Mouse (Mus musculus): ENCODE results near the gene Hdac11. TPM values are rescaled to one million over a fixed set of nuclear protein-coding genes. Genes with fewer than 3 reads are reported as not detected.
"Not testable (repeated sequence)": the region's sequence is repeated elsewhere in the genome, so short reads cannot be mapped to it uniquely, and the experiment has no call there.

Hdac11 gene
- polyA plus RNA-seq, 1 experiment: 179 TPM

- TF ChIP-seq CTCF (IDR thresholded peaks at IDR 0.05; ENCODE audit: extremely low read depth, insufficient read depth, low read length) (no peak), POLR2A (IDR thresholded peaks at IDR 0.05; ENCODE audit: extremely low read depth, insufficient read depth, low read length) (no peak)
- Histone ChIP-seq H3K4me3 (ENCODE audit: insufficient read depth, low read length) (peak overlapping the region; percentile 69), H3K27ac (ENCODE audit: insufficient read depth, low read length) (peak overlapping the region; percentile 22; the same call in 1 of the 2 replicates), H3K4me1 (ENCODE audit: control insufficient read depth, insufficient read depth, low read length) (peaks cover 5% of the 10 kb centered on the region)
Measured at GRCm38 (mm10) chr6:91115863-91116243, 40.6 kb upstream of the Hdac11 start.

GRCm38 (mm10) chr6:91116244-91117145, 40.0 kb upstream of the Hdac11 start, which contains the start of gene Nup210:
Nup210 (minus strand) TSS chr6:91116829.
- Histone ChIP-seq H3K4me1 (ENCODE audit: control insufficient read depth, insufficient read depth, low read length) (peaks cover 5% of the 10 kb centered on the region), H3K4me3 (ENCODE audit: insufficient read depth, low read length) (peak within 1 kb of the TSS; percentile 69), H3K27ac (ENCODE audit: insufficient read depth, low read length) (peak within 1 kb of the TSS; percentile 93)
- TF ChIP-seq CTCF (IDR thresholded peaks at IDR 0.05; ENCODE audit: extremely low read depth, insufficient read depth, low read length) (peak; percentile 60), POLR2A (IDR thresholded peaks at IDR 0.05; ENCODE audit: extremely low read depth, insufficient read depth, low read length) (0 out of 2 replicates have a peak, but pooled peaks have one; percentile 31)

- TF ChIP-seq POLR2A (IDR thresholded peaks at IDR 0.05; ENCODE audit: extremely low read depth, insufficient read depth, low read length) (no peak), CTCF (IDR thresholded peaks at IDR 0.05; ENCODE audit: extremely low read depth, insufficient read depth, low read length) (no peak)
- Histone ChIP-seq H3K27ac (ENCODE audit: insufficient read depth, low read length) (no peak overlapping the region), H3K4me1 (ENCODE audit: control insufficient read depth, insufficient read depth, low read length) (peaks cover 5% of the 10 kb centered on the region), H3K4me3 (ENCODE audit: insufficient read depth, low read length) (peak overlapping the region; percentile 69)
Measured at GRCm38 (mm10) chr6:91117149-91117548, 39.3 kb upstream of the Hdac11 start.

- TF ChIP-seq CTCF (IDR thresholded peaks at IDR 0.05; ENCODE audit: extremely low read depth, insufficient read depth, low read length): no peak
- no peak for TF ChIP-seq POLR2A (IDR thresholded peaks at IDR 0.05; ENCODE audit: extremely low read depth, insufficient read depth, low read length)
- Histone ChIP-seq H3K27ac (ENCODE audit: insufficient read depth, low read length) (no peak overlapping the region), H3K4me3 (ENCODE audit: insufficient read depth, low read length) (no peak overlapping the region), H3K4me1 (ENCODE audit: control insufficient read depth, insufficient read depth, low read length) (peaks cover 5% of the 10 kb centered on the region)
Measured at GRCm38 (mm10) chr6:91118526-91118925, 37.9 kb upstream of the Hdac11 start.

- Histone ChIP-seq H3K4me3 (ENCODE audit: insufficient read depth, low read length) (no peak overlapping the region), H3K4me1 (ENCODE audit: control insufficient read depth, insufficient read depth, low read length) (peaks cover 5% of the 10 kb centered on the region), H3K27ac (ENCODE audit: insufficient read depth, low read length) (no peak overlapping the region)
- TF ChIP-seq POLR2A (IDR thresholded peaks at IDR 0.05; ENCODE audit: extremely low read depth, insufficient read depth, low read length) (no peak), CTCF (IDR thresholded peaks at IDR 0.05; ENCODE audit: extremely low read depth, insufficient read depth, low read length) (no peak)
Measured at GRCm38 (mm10) chr6:91120206-91120605, 36.3 kb upstream of the Hdac11 start.

GRCm38 (mm10) chr6:91121089-91121488, 35.4 kb upstream of the Hdac11 start:
- not testable (repeated sequence) for H3K4me3 ChIP-seq (ENCODE audit: insufficient read depth, low read length); H3K27ac ChIP-seq (ENCODE audit: insufficient read depth, low read length); H3K4me1 ChIP-seq (ENCODE audit: control insufficient read depth, insufficient read depth, low read length)

GRCm38 (mm10) chr6:91123453-91123852, 33.0 kb upstream of the Hdac11 start:
- H3K4me1 ChIP-seq (ENCODE audit: control insufficient read depth, insufficient read depth, low read length): no peaks in the 10 kb centered on the region
- TF ChIP-seq CTCF (IDR thresholded peaks at IDR 0.05; ENCODE audit: extremely low read depth, insufficient read depth, low read length) (no peak), POLR2A (IDR thresholded peaks at IDR 0.05; ENCODE audit: extremely low read depth, insufficient read depth, low read length) (no peak)
- H3K4me3 ChIP-seq (ENCODE audit: insufficient read depth, low read length): no peak overlapping the region
- no peak overlapping the region for H3K27ac ChIP-seq (ENCODE audit: insufficient read depth, low read length)

GRCm38 (mm10) chr6:91124286-91125227, 31.9 kb upstream of the Hdac11 start:
- TF ChIP-seq CTCF (IDR thresholded peaks at IDR 0.05; ENCODE audit: extremely low read depth, insufficient read depth, low read length) (no peak), POLR2A (IDR thresholded peaks at IDR 0.05; ENCODE audit: extremely low read depth, insufficient read depth, low read length) (no peak)
- Histone ChIP-seq H3K27ac (ENCODE audit: insufficient read depth, low read length) (no peak overlapping the region), H3K4me3 (ENCODE audit: insufficient read depth, low read length) (no peak overlapping the region), H3K4me1 (ENCODE audit: control insufficient read depth, insufficient read depth, low read length) (no peaks in the 10 kb centered on the region)

- no peak overlapping the region for H3K4me3 ChIP-seq (ENCODE audit: insufficient read depth, low read length)
- H3K4me1 ChIP-seq (ENCODE audit: control insufficient read depth, insufficient read depth, low read length): no peaks in the 10 kb centered on the region
- no peak overlapping the region for H3K27ac ChIP-seq (ENCODE audit: insufficient read depth, low read length)
- TF ChIP-seq POLR2A (IDR thresholded peaks at IDR 0.05; ENCODE audit: extremely low read depth, insufficient read depth, low read length) (no peak), CTCF (IDR thresholded peaks at IDR 0.05; ENCODE audit: extremely low read depth, insufficient read depth, low read length) (no peak)
Measured at GRCm38 (mm10) chr6:91125228-91125585, 31.3 kb upstream of the Hdac11 start.

Data from cortical plate, adult 2 months (tissue).